Mouse (Mus musculus) spleen, postnatal 14 days (tissue): ENCODE results near the gene AI661453.
A peak's percentile ranks its signal among the peaks of the same experiment; 100 is the strongest.

Source experiments
- DNase-seq, 2 experiments: peaks; one replicate each; pipeline ENCODE4 v3.0.0; 2021 to 2022; ENCODE audit warnings: low spot score in 2 of 2

AI661453 gene

DNA sequence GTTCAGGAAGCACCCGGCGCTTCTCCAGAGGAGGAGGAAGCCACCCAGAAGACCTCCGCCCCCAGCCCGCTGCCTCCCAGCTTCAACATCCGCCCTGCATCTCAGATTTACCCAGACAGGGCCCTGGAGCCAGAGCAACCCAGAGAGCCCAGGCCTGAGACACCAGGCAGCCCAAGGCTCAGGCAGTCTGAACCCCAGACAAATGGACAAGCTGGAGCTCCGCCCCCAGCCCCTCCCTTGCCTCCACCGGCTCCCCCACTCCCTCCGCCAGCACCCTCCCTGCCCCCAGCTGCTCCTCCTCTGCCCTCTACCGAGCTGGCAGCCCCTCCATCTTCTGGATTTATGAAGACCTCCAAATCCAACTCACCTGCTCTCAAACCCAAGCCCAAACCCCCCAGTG is 29.9 kb downstream of the AI661453 start:
- DNase-seq, result no peak

GRCm38 (mm10) chr17:47467659-47468058 is 31.2 kb downstream of the AI661453 start:
- no peak for DNase-seq

DNA sequence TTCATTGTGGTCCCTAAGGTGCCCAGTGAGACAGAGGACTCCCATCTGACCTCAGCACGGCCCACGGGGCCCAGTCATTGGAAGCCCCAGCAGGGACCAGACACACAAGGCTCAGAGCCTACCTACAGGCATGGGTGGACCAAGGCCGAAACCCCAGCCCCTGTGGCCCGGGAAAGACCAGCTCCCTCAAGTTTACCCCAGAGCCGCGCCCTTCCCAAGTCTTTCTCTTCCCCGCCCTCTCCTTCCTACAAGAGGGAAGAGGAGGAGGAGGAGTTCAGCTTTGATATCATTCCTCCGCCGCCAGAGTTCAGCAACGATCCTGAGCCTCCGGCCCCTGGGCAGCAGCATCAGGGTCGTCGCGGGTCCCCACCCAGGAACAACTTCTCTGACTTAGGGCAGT is 31.6 kb downstream of the AI661453 start:
- DNase-seq, result no peak

DNA sequence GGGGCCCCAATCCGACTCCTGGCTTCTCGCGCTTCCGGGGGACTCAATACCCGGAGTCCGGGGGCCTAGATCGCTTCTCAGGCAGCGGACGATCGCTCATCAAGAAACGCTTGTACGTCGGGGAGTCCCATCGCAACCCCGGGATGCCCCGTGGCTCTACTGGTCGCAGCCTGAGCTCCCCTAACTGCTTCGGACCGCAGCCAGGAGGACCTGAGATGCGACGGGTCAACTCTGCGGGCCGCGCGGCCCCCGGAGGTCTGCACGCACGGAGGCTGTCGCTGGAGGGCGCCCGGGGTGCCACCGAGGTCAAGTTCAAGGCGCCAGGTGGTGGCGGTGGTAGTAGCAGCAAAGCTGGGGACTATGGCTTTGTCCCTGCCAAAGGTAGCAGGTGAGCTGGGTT is 32.1 kb downstream of the AI661453 start:
- DNase-seq, result peak in 1 of 2 experiments; percentile 15

DNA sequence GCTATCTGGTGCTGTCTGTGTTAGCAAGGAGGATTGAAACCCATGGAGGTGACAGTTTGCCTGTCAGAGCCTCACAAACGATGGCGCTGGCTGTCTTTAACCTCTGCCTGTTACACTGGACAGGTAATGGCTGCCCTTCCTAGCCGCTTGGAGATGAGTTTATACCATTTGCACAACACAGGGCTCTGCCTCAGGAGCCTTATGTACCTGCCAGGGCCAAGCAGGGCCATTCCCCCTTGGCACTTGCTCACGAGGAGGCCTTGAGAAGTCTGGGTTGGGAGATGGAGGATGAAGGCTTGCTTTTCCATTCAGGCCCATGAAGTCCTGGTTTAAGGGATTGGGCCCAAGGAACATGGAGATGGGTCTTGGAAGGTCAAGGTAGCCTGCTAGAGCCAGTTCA is 33.2 kb downstream of the AI661453 start:
- DNase-seq, result no peak

DNA sequence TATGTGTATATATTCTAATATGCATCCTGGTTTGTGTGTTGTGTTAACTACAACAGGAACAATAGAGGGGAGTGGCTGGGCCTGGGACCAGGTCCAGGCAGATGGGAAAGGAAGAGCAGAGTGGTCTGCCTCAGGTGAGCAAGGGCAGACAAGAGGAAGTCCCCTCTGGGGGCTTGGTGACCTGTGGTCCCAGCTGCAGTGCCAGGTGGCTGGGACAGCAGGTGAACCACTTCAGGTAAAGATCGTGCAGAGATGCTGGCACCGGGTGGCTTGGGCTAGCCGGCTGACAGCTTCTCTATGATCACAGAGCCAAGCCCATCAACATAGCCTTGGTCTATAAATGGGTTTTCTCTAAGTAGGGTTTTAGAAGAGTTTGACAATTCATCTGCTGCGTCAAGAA is 33.7 kb downstream of the AI661453 start:
- no peak for DNase-seq

GRCm38 (mm10) chr17:47470686-47471085 is 34.3 kb downstream of the AI661453 start:
- no peak for DNase-seq

- no peak for DNase-seq
These were observed 36.3 kb downstream of the AI661453 start for GRCm38 (mm10) chr17:47472435-47473350.

DNA sequence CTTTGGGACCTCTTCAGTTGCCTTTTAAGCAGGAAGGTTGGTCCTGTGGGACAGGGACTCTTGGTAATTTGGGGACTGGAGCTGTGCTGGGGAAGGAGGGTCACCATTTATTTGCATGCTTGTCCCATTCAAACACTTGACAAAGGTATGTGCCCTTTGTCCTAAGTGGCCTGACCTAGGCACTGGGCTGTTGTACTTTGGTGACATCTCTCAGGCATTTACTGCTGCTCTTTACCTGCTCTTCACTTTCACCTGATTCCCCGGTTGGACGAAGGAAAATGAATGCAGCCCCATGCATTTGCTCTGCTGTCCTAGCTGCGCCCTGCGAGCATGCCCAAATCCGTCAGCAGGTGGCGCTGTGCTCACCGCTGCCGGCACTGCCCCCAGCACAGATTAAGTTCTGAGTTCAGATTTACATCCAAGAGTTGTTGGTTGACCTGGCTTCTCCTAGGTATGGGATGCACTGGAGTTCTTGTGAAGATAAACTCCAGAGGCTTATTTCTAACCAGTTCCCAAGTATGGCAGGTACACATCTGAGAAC is 37.1 kb downstream of the AI661453 start:
- DNase-seq, result peak; percentile 36 to 61

- no peak for DNase-seq
These were observed 37.8 kb downstream of the AI661453 start for GRCm38 (mm10) chr17:47474250-47474649.

GRCm38 (mm10) chr17:47475181-47475580 is 38.8 kb downstream of the AI661453 start:
- DNase-seq, result no peak

- DNase-seq, result peak in 1 of 2 experiments; percentile 33
These were observed 39.3 kb downstream of the AI661453 start for GRCm38 (mm10) chr17:47475714-47476113.

DNA sequence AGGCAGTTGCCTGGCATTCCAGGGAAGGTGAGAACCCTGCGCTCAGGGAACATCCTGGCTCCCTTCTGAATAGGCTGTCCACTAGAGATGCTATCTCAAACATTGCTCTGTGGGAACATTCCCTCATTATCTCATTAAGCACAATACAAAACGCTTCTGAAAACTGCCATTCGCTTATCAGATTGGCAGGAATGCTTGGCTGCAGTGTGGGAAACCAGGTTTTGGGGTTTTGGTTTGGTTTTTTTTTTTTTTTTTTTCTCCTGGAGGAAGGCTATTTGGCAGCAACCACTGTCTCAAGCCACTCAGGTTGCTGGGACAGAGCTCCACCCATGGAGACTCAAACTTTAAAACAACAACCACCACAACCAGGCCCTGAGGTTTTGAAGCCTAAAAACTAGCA is 43.5 kb downstream of the AI661453 start:
- no peak for DNase-seq

DNA sequence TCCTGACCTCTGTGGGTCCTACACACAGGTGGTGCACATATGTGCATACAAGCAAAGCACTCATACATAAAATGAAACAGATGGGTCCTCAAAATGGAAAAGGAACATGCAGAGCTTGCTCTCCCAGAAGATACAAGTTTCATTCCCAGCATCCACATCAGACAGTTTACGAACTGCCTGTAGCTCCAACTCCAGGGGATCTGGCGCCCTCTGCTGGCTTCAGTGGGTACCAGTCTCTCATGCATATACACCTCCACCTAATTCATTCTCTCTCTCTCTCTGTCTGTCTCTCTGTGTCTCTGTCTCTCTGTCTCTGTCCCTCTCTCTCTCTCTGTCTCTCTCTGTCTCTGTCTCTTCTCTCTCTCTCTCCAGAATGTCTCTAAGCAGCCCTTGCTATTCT is 46.0 kb downstream of the AI661453 start:
- DNase-seq, result peak; percentile 49 to 68

DNA sequence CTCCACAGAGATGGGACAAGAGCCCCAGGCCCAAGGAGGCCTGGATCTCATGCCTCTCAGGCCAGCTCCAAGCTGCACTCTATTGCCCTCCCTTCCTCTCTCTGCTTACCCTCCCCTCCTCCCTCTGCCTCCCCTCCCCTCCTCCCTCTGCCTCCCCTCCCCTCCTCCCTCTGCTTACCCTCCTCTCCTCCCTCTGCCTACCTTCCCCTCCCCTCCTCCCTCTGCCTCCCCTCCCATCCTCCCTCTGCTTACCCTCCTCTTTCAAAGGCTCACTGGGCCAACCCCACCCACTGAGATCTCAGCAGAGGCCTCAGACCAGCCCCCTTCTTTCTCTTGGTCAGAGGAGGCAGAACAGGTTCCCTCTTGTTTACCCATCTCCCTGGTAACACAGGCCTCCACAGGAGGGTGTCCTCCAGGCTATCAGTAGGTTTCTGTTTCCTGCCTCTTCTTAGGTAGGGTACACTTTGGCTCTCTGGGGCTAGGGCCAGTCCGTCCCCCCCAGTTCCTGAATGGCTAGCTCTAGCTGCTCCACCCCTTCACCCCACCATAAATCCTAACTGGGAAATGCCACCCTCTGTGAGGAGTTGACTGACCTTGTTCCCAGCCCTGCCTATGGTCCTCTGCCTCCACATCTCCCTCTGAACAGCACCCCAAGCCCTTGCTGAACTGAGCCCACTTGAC is 48.0 kb downstream of the AI661453 start:
- DNase-seq, result no peak

GRCm38 (mm10) chr17:47484993-47485392 is 48.6 kb downstream of the AI661453 start:
- no peak for DNase-seq

DNA sequence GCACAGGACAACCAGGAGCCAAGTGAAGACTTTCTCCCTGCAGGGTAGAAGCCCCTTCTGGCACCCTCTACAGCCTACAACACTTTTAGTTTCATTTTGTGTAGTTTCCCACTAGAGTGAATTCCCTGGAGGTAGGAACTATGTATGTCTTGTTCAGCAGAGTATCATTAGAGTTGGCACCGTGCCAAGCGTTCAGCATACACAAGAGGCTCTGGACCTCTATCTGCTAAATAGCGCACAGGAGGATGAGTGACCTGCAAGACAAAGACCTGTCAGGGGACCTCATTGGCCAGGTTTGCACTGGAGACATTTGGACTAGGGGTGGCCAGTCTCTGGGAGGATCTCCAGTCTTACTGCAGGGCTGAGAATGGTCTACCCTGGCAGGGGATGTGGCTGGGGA is 49.4 kb downstream of the AI661453 start:
- no peak for DNase-seq

DNA sequence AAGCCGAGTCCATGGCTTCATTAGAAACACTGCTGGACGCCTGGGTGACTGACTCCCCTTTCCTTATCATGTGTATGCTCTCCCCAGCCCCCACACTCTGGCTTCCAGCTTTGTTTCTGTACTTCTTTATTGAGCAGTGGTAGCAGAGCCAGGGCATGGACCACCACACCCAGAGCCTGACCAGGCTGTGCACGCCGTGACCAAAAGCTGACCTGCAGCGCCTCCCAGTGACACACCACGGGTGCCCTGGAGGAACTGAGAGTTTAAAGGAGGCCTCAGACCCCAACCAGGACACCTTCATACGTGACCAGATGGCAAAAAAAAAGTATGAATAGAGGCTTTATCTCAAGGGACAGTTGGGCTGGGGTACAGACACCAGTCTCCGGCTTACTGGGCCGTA is 54.4 kb downstream of the AI661453 start:
- no peak for DNase-seq

- no peak for DNase-seq
These were observed 56.3 kb downstream of the AI661453 start for GRCm38 (mm10) chr17:47492731-47493130.

GRCm38 (mm10) chr17:47493653-47494052 is 57.2 kb downstream of the AI661453 start:
- no peak for DNase-seq

GRCm38 (mm10) chr17:47494132-47494531 is 57.7 kb downstream of the AI661453 start:
- DNase-seq, result no peak

DNA sequence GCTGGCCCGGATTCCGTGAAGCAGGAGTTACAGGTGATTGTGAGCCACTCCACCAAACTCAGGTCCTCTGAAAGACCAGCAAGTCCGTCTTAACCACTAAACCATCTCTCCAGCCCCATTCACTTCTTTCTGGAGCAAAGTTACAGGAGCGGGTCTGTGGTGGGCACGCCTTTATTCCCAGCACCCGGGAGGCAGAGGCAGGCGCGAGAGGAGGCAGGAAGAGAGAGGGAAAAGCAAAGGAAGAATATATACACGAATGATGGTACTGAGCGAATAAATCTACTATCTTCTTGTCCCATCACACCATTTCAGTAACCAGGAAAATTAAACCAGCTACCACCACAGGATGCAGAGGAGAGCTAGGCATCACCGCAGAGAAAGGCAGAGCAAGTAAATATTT is 65.1 kb downstream of the AI661453 start:
- DNase-seq, result no peak
